Mouse (Mus musculus) E14TG2a.4 (cell line): ENCODE measurements around the gene Eme1.

Experiments used
- H3K27me3 ChIP-seq: 2 replicates; pipeline ENCODE4 v1.6.1; 2014; ENCODE audit warnings: low read length, control low read depth; ENCODE audit not compliant: insufficient read depth
- H3K36me3 ChIP-seq: 2 replicates; pipeline ENCODE4 v1.6.1; 2014; ENCODE audit warnings: low read length, control low read depth; ENCODE audit not compliant: insufficient read depth
- H3K4me1 ChIP-seq: replicated peaks from 2 replicates; pipeline ENCODE4 v1.6.1; 2014; ENCODE audit warnings: low read depth, low read length, control low read depth
- H3K4me3 ChIP-seq: replicated peaks from 2 replicates; pipeline ENCODE4 v1.5.1; 2014; ENCODE audit warnings: mild to moderate bottlenecking, low read length
- H3K9me3 ChIP-seq: 2 replicates; pipeline ENCODE4 v1.6.1; 2014; ENCODE audit warnings: low read length, control low read depth
- CTCF ChIP-seq: conservative IDR thresholded peaks from 2 replicates; pipeline ENCODE4 v1.5.1; 2014; ENCODE audit warnings: low read length
- NANOG ChIP-seq: IDR thresholded peaks from 2 replicates; pipeline ENCODE4 v1.6.1; 2014; ENCODE audit warnings: borderline replicate concordance, low read length, mixed read lengths
- POU5F1 ChIP-seq: IDR thresholded peaks from 2 replicates; pipeline ENCODE4 v1.6.1; 2014; ENCODE audit warnings: low read length, borderline replicate concordance

The Eme1 gene

DNA sequence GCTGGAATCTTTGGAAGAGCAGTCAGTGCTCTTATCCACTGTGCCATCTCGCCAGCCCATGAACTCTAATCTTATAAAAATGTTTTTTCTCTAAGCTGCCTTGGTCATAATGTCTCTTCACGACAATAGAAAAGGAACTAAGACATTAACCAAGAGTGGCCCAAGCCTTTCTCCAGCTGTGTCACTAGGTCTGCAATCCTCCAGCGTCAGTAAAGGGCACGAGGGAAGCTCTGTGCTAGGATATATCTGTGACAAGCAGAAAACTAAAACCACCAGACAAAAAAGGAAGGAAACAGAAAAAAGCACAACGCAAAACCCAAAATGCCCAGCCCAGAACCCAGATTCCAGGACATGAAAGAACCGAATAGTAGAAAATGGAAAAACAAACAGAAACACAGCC, 33.4 kb upstream of the Eme1 start:
- Histone ChIP-seq H3K9me3 (no peaks in the 10 kb centered on the region), H3K27me3 (no peaks in the 10 kb centered on the region; the same call in 1 of the 2 replicates), H3K4me1 (peaks cover 3% of the 10 kb centered on the region; the same call in 1 of the 2 replicates), H3K4me3 (no peak overlapping the region), H3K36me3 (no peaks in the 10 kb centered on the region)
- TF ChIP-seq POU5F1, result no peak
- no peak for TF ChIP-seq NANOG

DNA sequence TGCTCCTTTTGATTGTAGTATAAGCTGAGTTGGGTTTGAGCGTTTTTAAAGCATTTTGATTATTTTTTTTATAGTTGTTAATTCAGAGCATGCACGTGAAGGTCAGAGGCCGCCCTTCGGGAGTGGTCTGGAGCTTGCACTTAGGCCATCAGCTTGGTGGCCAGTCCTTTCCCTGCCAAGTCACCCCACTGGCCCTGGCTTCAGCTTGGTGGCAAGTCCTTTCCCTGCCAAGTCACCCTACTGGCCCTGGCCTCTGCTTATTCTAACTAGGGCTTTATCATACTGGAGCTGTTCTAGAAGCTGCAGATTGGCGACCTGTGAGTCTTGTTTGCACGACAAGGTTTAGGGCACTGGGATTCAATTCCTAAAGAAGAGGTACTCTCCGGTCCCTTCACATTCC, 28.7 kb upstream of the Eme1 start:
- no peak overlapping the region for H3K4me3 ChIP-seq
- TF ChIP-seq CTCF (no peak), NANOG (no peak)
- H3K9me3 ChIP-seq, result no peaks in the 10 kb centered on the region
- peaks cover 23% of the 10 kb centered on the region for H3K4me1 ChIP-seq
- no peaks in the 10 kb centered on the region for H3K36me3 ChIP-seq
- no peaks in the 10 kb centered on the region; the same call in 1 of the 2 replicates for H3K27me3 ChIP-seq

- Histone ChIP-seq H3K9me3 (no peaks in the 10 kb centered on the region), H3K4me3 (no peak overlapping the region), H3K27me3 (no peaks in the 10 kb centered on the region; the same call in 1 of the 2 replicates), H3K4me1 (peaks cover 24% of the 10 kb centered on the region), H3K36me3 (no peaks in the 10 kb centered on the region)
- TF ChIP-seq NANOG, result no peak
- no peak for TF ChIP-seq POU5F1
- TF ChIP-seq CTCF, result no peak
Observed at GRCm38 (mm10) chr11:94681640-94682039, 27.9 kb upstream of the Eme1 start.

DNA sequence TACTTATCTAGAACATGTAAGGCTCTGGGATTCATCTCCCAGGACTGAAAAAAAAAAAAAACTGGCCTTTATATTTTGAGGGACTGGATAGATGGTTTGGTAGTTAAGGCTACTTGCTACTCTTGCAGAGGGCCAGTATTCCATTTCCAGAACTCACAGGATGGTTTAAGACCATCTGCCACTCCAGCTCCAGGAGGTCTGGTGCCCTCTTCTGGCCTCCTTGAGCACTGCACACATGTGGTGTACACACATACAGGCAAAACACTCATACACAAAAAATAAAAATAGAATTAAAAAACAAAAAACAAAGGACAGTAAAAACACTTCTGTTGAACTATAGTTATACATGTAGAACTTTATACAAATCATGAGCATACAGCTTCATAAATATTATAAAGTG, 26.9 kb upstream of the Eme1 start:
- H3K27me3 ChIP-seq, result no peaks in the 10 kb centered on the region; the same call in 1 of the 2 replicates
- no peaks in the 10 kb centered on the region for H3K9me3 ChIP-seq
- H3K4me3 ChIP-seq, result no peak overlapping the region
- H3K36me3 ChIP-seq, result 0 out of 2 replicates have a peak, but pooled peaks cover 2% of the 10 kb centered on the region
- TF ChIP-seq CTCF (peak; percentile 86), POU5F1 (no peak)
- H3K4me1 ChIP-seq, result peaks cover 34% of the 10 kb centered on the region

- H3K4me1 ChIP-seq, result peaks cover 47% of the 10 kb centered on the region
- H3K27me3 ChIP-seq, result no peaks in the 10 kb centered on the region
- no peak for TF ChIP-seq POU5F1
- H3K36me3 ChIP-seq, result peaks cover 17% of the 10 kb centered on the region; the same call in 1 of the 2 replicates
- H3K4me3 ChIP-seq, result peak overlapping the region; percentile 89
- H3K9me3 ChIP-seq, result no peaks in the 10 kb centered on the region
Observed at GRCm38 (mm10) chr11:94677607-94678145, 23.9 kb upstream of the Eme1 start.

DNA sequence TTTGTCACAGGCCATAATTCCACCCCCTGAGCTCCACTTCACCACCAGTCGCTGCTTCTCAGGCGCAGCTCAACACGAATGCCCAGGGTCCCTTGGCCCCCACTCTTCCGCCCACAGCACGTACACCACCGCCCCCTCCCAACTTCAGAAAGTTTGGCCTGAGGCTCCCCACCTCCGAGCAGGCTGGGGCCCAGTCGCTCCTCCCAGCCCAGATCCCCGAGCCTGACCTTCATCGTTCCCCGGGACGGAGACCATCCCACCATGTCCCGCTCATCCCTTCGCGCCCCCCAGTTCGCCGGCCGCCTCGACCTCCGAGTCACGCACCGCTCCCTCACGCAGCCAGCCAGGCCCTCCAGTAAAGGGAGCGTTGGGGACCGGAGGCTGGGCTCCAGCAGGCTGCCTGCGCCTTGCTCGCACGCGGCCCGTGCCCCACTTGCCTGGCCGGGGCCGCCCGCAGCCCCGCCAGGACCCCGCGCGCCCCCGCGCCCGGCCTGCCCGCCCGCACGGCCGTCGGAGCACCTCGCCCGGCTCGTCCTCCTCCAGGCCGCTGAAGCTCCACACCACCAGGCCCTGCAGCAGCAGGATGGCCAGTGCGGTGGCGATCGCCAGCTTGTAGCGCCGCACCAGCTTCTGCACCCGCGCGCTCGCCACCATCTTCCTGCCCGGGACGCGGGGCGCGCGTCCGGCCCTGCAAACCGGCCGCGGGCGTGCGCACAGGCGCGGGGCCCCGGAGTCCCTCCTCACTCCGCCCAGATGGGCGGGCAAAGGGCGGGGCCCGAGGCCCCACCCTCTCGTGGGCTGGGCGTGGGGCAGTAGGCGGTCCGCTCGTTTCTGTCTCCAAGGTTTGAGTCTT, 23.2 kb upstream of the Eme1 start, which contains the start of gene Xylt2:
TSS of gene Xylt2 (minus strand) at position 762 of the 853 bp plus-strand sequence.
- H3K4me1 ChIP-seq, result peaks cover 48% of the 10 kb centered on the region
- H3K4me3 ChIP-seq, result peak within 1 kb of the TSS; percentile 89
- TF ChIP-seq POU5F1, result no peak
- no peak for TF ChIP-seq CTCF
- TF ChIP-seq NANOG, result no peak
- H3K27me3 ChIP-seq, result no peaks in the 10 kb centered on the region
- no peaks in the 10 kb centered on the region for H3K9me3 ChIP-seq
- H3K36me3 ChIP-seq, result peaks cover 17% of the 10 kb centered on the region; the same call in 1 of the 2 replicates

GRCm38 (mm10) chr11:94676308-94676707, 22.5 kb upstream of the Eme1 start:
- H3K36me3 ChIP-seq, result peaks cover 17% of the 10 kb centered on the region; the same call in 1 of the 2 replicates
- TF ChIP-seq CTCF (no peak), POU5F1 (no peak), NANOG (no peak)
- H3K27me3 ChIP-seq, result no peaks in the 10 kb centered on the region
- H3K4me3 ChIP-seq, result peak overlapping the region; percentile 89
- H3K9me3 ChIP-seq, result no peaks in the 10 kb centered on the region
- H3K4me1 ChIP-seq, result peaks cover 49% of the 10 kb centered on the region

DNA sequence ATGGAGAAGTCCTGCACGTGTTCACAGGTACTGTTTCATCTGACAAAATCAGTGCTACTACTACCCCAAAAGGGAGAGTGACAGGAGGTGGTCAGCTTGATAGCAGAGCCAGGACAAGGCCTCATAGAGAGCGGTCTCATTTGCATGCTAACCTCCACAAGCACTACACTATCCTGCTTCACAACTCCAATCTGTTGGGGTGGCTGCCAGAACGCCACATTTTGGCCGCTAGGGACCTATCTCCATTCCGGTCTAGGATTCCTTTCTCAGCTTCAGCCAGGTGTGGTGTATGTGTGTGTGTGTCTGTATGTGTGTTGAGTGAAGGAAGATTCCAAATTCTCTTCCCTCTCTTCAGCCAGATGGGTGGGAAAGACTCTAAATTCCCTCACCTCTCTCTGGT, 21.7 kb upstream of the Eme1 start:
- Histone ChIP-seq H3K36me3 (peaks cover 17% of the 10 kb centered on the region; the same call in 1 of the 2 replicates), H3K4me3 (no peak overlapping the region; the same call in 1 of the 2 replicates), H3K9me3 (no peaks in the 10 kb centered on the region), H3K27me3 (no peaks in the 10 kb centered on the region), H3K4me1 (peaks cover 56% of the 10 kb centered on the region)
- TF ChIP-seq CTCF, result no peak
